Mouse (Mus musculus): ENCODE measurements around the gene Per1.

- TF ChIP-seq CTCF (IDR thresholded peaks at IDR 0.05; ENCODE audit: low read depth, low read length) = no peak
- no peak for TF ChIP-seq POLR2A (IDR thresholded peaks at IDR 0.05; ENCODE audit: insufficient read depth, low read length)
Measured at GRCm38 (mm10) chr11:69109032-69109900, 14.2 kb downstream of the Per1 start.

Measured in ES-Bruce4 (cell line).